Mouse (Mus musculus) intestine, embryonic 14.5 days (tissue): ENCODE results near the gene Mrnip. TPM values are rescaled to one million over a fixed set of nuclear protein-coding genes. Genes with fewer than 3 reads are reported as not detected.
A peak's percentile ranks its signal among the peaks of the same experiment; 100 is the strongest.

Experiments used
- ATAC-seq: fragments of 200-750 bp; cut with Nextera tagmentation; replicated peaks from 2 replicates; pipeline ENCODE4 v1.8.0; 2017; ENCODE audit warnings: low read depth, moderate number of reproducible peaks, moderate TSS enrichment, moderate library complexity; ENCODE audit not compliant: low FRiP score, low TSS enrichment
- DNase-seq: peaks from one replicate; pipeline ENCODE4 v3.0.0-alpha.2; 2018; ENCODE audit warnings: low spot score
- H3K27ac ChIP-seq: fragments of 300-500 bp; sonication (generic); 2 replicates; pipeline ENCODE4 v1.5.1; 2014; ENCODE audit warnings: low read depth, mild to moderate bottlenecking, control low read depth
- H3K27me3 ChIP-seq: fragments of 300-500 bp; sonication (generic); replicated peaks from 2 replicates; pipeline ENCODE4 v1.6.1; 2014; ENCODE audit warnings: low read length, control low read depth; ENCODE audit not compliant: control insufficient read depth, insufficient read depth
- H3K36me3 ChIP-seq: fragments of 300-500 bp; sonication (generic); 2 replicates; pipeline ENCODE4 v1.6.1; 2014; ENCODE audit warnings: low read length, control low read depth; ENCODE audit not compliant: control insufficient read depth, insufficient read depth
- H3K4me1 ChIP-seq: fragments of 300-500 bp; sonication (generic); replicated peaks from 2 replicates; pipeline ENCODE4 v1.6.1; 2014; ENCODE audit warnings: low read length, control low read depth, mixed read lengths; ENCODE audit not compliant: control insufficient read depth, insufficient read depth
- H3K4me2 ChIP-seq: fragments of 300-500 bp; sonication (generic); 2 replicates; pipeline ENCODE4 v1.6.1; 2014; ENCODE audit warnings: low read length
- H3K4me3 ChIP-seq: fragments of 300-500 bp; sonication (generic); 2 replicates; pipeline ENCODE4 v1.5.1; 2014; ENCODE audit warnings: low read depth, low read length, control low read depth, mixed read lengths
- H3K9ac ChIP-seq: fragments of 300-500 bp; sonication (generic); 2 replicates; pipeline ENCODE4 v1.6.1; 2014; ENCODE audit warnings: mild to moderate bottlenecking, low read length
- H3K9me3 ChIP-seq: fragments of 300-500 bp; sonication (generic); 2 replicates; pipeline ENCODE4 v1.6.1; 2016; ENCODE audit warnings: low read length, control low read depth; ENCODE audit not compliant: control insufficient read depth
- WGBS: fragments of 180-500 bp; shearing (Covaris S2); extraction: QIAGEN DNeasy Blood & Tissue Kit; methylation state at CpG from one replicate; pipeline ENCODE4 v1.1.7; 2014; 5-methylcytosine and 5-hydroxymethylcytosine counted together
- polyA plus RNA-seq: library from polyadenylated mRNA; unstranded; fragments of >200 nt; fragmentation: Nextera tagmentation; extraction: Ambion mirVana; gene quantifications from 2 replicates; pipeline ENCODE4 v1.2.1, GENCODE M21; 2014

Mrnip gene
- polyA plus RNA-seq, 1 experiment from 2014 or later, result 15.6 TPM

DNA sequence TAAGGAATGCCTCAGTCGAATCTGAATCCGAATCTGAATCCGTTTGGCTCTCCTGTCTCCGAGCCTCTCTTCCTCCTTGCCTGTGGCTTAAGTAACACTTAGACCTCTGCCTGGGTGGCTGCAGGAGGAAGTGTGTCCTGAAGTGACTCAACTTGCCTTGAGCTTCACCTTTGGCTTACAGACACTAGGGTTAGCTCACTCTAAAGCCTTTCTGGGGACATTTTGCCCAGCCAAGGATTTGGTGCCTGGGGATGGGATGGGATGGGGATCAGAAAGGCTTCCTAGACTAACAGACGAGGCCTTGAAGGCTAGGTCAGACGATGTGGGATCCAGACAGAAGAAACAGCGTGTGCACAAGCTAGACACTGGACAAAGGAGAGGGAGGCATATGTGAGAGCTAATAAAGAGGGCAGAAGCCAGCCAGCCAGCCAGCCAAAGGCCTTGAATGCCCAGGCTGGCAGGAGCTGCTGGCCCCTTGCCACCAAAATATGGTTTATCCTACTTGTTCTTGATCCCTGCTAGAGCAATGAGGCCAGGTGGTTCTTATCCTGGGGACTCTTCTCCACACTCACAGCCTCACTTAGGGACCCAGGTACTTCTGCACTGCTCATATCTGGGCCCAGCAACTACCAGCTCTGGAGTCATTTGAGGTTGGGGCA is 55.1 kb downstream of the Mrnip start:
- ATAC-seq (no peak), DNase-seq (no peak)
- H3K4me1 ChIP-seq, result peaks cover 17% of the 10 kb centered on the region
- H3K4me3 ChIP-seq, result no peak overlapping the region
- no peak overlapping the region for H3K9ac ChIP-seq
- H3K27me3 ChIP-seq, result no peaks in the 10 kb centered on the region
- peaks cover 28% of the 10 kb centered on the region for H3K36me3 ChIP-seq
- no peak overlapping the region for H3K4me2 ChIP-seq
- H3K9me3 ChIP-seq, result no peaks in the 10 kb centered on the region
- no peak overlapping the region for H3K27ac ChIP-seq
- WGBS, result 54% methylated on average over 7 of the region's 7 CpGs

DNA sequence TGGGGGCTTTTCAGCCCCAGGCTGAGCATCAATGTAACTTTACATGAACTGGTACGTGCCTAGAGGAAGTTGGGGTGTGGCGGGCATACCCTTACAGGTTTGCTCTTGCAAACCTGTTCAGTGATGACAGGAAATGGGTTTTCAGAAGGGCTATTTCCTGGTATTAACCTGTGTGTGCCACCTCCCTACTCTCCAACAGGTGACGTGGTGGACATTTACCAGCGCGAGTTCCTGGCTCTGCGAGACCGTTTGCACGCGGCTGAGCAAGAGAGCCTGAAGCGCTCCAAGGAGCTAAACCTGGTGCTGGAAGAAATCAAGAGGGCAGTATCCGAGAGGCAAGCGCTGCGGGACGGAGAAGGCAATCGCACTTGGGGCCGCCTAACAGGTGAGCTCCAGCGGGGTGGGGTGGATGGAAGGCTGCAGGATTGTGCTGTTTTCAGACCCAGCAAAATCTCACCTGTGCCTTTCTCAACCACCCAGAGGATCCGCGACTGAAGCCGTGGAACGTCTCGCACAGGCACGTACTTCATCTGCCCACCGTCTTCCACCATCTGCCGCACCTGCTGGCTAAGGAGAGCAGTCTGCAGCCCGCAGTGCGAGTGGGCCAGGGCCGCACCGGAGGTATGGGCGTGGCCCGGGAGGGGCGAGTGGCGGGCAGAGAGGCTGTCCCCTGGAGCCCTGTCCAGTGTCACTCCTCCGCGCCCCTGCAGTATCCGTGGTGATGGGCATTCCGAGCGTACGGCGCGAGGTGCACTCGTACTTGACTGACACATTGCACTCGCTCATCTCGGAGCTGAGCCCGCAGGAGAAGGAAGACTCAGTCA is 56.4 kb downstream of the Mrnip start:
- DNase-seq (peak; percentile 71), ATAC-seq (peak; percentile 44; the same call in 1 of the 2 replicates)
- H3K9ac ChIP-seq, result no peak overlapping the region
- peak overlapping the region; percentile 46 for H3K4me2 ChIP-seq
- WGBS, result 36% methylated on average over 45 of the region's 45 CpGs
- no peaks in the 10 kb centered on the region for H3K27me3 ChIP-seq
- no peak overlapping the region for H3K27ac ChIP-seq
- H3K9me3 ChIP-seq, result no peaks in the 10 kb centered on the region
- H3K4me3 ChIP-seq, result peak overlapping the region; percentile 15; the same call in 1 of the 2 replicates
- peaks cover 37% of the 10 kb centered on the region for H3K36me3 ChIP-seq
- H3K4me1 ChIP-seq, result peaks cover 17% of the 10 kb centered on the region

DNA sequence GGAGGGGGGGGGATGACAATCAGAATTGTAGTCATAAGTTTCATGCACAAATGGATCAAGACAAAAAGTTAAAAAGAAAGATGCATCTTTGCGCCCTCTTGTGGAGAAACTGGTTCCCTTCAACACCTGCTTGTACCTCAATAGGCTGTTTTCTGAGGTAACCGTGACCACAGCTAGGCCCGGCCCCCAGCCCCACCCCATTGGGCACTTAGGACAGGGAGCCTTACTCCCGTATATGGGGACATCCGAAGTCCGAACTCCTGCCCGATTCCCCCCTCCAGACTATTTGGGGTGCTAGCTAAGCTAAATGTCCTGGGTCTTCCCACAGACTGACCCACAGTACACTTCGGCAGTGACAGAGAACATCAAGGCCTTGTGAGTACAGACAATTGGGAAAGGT is 57.2 kb downstream of the Mrnip start:
- ATAC-seq, result no peak
- H3K4me1 ChIP-seq, result peaks cover 11% of the 10 kb centered on the region

DNA sequence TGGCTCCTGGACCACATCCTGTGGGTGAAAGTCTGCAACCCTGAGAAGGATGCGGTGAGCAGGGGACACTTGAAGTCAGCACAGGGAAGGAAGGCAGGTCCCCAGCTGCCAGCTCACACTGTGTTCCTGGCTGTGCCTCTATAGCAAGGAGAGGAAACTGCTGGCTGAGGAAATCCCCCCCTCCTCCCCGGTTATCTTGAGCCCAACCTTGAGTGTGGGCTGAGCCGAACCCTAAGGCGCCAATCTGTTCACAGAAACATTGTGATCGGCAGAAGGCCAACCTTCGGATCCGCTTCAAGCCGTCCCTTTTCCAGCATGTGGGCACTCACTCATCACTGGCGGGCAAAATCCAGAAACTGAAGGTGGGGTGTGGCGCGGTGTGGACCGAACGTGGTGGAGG is 58.8 kb downstream of the Mrnip start:
- peaks cover 37% of the 10 kb centered on the region for H3K36me3 ChIP-seq
- no peak overlapping the region for H3K27ac ChIP-seq
- DNase-seq (no peak), ATAC-seq (no peak)
- peaks cover 3% of the 10 kb centered on the region; the same call in 1 of the 2 replicates for H3K4me1 ChIP-seq
- 96% methylated on average over 13 of the region's 13 CpGs for WGBS
- H3K27me3 ChIP-seq, result peaks cover 13% of the 10 kb centered on the region
- H3K4me3 ChIP-seq, result no peak overlapping the region
- H3K9ac ChIP-seq, result no peak overlapping the region
- no peak overlapping the region for H3K4me2 ChIP-seq
- H3K9me3 ChIP-seq, result no peaks in the 10 kb centered on the region

More for the DNA sequence above, 57.2 kb downstream of the Mrnip start:
- no peak overlapping the region for H3K4me3 ChIP-seq
- peak overlapping the region; percentile 46 for H3K4me2 ChIP-seq
- H3K9me3 ChIP-seq, result no peaks in the 10 kb centered on the region
- 17% methylated on average over 8 of the region's 8 CpGs for WGBS
- H3K27ac ChIP-seq, result no peak overlapping the region
- DNase-seq, result peak; percentile 84
- H3K27me3 ChIP-seq, result no peaks in the 10 kb centered on the region
- peaks cover 37% of the 10 kb centered on the region for H3K36me3 ChIP-seq
- no peak overlapping the region for H3K9ac ChIP-seq

DNA sequence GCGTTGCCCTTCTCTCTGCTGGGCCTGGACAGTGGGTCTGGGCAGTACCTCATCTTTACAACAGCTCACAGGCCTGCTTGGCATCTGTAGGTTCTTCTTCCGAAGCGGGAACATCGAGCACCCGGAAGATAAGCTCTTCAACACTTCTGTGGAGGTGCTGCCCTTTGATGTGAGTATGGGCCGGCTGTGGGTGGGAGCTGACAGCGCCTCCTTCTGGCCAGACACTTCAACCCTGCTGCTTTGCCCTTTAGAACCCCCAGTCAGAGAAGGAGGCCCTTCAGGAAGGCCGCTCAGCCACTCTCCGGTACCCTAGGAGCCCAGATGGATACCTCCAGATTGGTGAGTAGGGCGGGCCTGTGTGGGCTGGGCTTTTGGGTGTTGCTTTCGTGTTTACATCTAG is 59.7 kb downstream of the Mrnip start:
- DNase-seq (no peak), ATAC-seq (no peak)
- Histone ChIP-seq H3K9ac (no peak overlapping the region), H3K27me3 (peaks cover 21% of the 10 kb centered on the region), H3K4me3 (no peak overlapping the region), H3K27ac (no peak overlapping the region), H3K9me3 (no peaks in the 10 kb centered on the region), H3K4me2 (no peak overlapping the region), H3K4me1 (peaks cover 4% of the 10 kb centered on the region; the same call in 1 of the 2 replicates), H3K36me3 (peaks cover 37% of the 10 kb centered on the region)
- 83% methylated on average over 11 of the region's 11 CpGs for WGBS

DNA sequence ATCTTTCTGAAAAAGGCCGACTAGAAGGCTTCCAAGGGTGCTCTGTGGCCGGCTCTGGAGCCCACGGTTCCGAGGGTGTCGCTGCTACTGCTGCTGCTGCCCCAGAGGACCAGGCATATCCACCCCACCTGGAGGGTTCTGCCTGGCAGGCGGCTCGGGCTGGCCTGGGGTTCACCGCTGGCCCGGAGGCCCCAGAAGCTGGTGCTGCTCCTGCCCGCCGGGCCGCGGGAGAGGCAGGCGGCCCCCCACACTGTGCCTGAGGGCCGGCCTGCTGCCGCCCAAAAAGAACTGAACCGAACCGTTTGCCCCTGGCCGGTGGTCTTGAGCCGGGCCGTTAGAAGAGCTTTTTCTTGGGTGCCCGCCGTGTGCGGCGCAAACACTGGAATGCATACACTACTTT is 60.4 kb downstream of the Mrnip start:
- Histone ChIP-seq H3K4me3 (no peak overlapping the region), H3K9ac (no peak overlapping the region), H3K36me3 (peaks cover 37% of the 10 kb centered on the region), H3K4me2 (no peak overlapping the region), H3K27me3 (peaks cover 25% of the 10 kb centered on the region), H3K27ac (no peak overlapping the region), H3K9me3 (no peaks in the 10 kb centered on the region), H3K4me1 (peaks cover 4% of the 10 kb centered on the region; the same call in 1 of the 2 replicates)
- no peak for DNase-seq
- ATAC-seq, result no peak
- 95% methylated on average over 25 of the region's 25 CpGs for WGBS

DNA sequence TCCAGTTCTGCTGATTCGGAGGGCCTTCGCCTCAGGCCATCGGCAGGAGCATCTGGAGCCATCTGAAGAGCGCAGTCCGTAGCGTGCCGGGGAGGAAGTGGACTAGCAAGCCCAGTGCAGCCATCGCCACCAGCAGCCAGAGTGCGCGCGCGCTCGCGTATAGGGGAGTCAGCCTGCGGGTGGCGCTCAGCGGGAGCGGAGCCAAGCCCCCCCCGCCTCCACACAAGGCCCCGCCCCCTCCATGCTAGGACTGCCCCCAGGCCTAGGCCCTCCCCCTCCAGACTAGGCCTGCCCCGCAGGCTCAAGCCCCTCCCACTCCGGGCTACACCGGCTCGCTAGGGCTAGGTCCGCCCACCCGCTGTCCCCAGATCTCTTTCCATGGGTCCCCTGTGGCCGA is 62.3 kb downstream of the Mrnip start:
- peak overlapping the region; percentile 48 for H3K9ac ChIP-seq
- peak; percentile 92 for ATAC-seq
- H3K4me3 ChIP-seq, result peak overlapping the region; percentile 53
- no peaks in the 10 kb centered on the region for H3K9me3 ChIP-seq
- WGBS, result 1% methylated on average over 26 of the region's 27 CpGs
- H3K36me3 ChIP-seq, result peaks cover 37% of the 10 kb centered on the region
- H3K4me2 ChIP-seq, result peak overlapping the region; percentile 96
- peak; percentile 95 for DNase-seq
- peaks cover 25% of the 10 kb centered on the region for H3K27me3 ChIP-seq
- H3K27ac ChIP-seq, result no peak overlapping the region
- H3K4me1 ChIP-seq, result peaks cover 4% of the 10 kb centered on the region; the same call in 1 of the 2 replicates

DNA sequence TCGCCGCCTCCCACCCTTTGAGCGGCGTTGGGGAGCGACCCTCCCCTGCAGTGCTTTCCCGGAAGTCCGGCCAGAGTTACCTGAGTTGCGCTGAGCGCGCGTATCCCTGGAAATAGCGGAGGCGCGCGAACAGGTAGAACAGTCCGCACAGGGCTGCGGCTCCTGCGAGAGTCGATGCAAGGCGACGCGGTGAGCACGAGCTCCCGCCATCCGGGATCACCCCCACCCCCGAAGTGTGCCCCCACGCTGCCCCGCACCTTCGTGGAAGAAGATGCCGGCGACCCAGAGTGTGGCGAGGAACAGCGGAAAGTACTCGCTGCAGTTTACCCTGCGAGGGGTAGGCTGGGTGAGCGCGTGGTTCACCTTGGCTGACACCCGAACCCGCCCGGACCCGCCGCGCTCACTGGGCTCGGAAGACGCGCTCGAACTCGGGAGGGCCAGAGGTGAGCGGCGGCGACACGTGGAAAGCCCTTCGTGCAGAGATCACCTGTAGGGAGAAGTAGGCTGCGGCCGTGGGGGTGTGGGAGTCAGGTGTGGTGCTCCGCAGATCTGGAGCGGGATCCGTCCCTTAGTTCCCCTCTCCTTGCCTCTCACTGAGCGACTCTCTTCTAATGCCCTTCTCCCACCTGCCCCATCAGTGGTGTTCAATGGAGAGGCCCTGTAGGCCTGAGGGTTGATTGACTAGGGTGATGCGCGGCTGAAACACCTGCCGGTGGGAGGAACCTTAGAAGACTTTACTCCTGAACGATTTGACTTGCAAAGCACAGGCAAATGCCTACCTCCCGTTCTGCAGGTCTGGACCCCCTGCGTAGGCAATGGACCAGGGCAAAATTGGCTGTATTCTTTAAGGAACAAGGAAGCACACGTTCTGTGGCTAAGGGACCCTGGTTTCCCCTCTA is 62.9 kb downstream of the Mrnip start:
- no peaks in the 10 kb centered on the region for H3K9me3 ChIP-seq
- H3K36me3 ChIP-seq, result peaks cover 31% of the 10 kb centered on the region
- DNase-seq (peak; percentile 67), ATAC-seq (peak; percentile 26)
- H3K9ac ChIP-seq, result peak overlapping the region; percentile 48
- H3K4me1 ChIP-seq, result peaks cover 4% of the 10 kb centered on the region; the same call in 1 of the 2 replicates
- WGBS, result 2% methylated on average over 64 of the region's 66 CpGs
- peak overlapping the region; percentile 96 for H3K4me2 ChIP-seq
- H3K27me3 ChIP-seq, result peaks cover 25% of the 10 kb centered on the region
- H3K4me3 ChIP-seq, result peak overlapping the region; percentile 53
- H3K27ac ChIP-seq, result no peak overlapping the region
